In genomic region chr6:56076378-56076805, GRCm38 (mm10) we compare ENCODE assay signal across 13 mouse cellular contexts. TPM values are rescaled to one million over a fixed set of nuclear protein-coding genes. Genes with fewer than 3 reads are reported as not detected.
A peak's percentile ranks its signal among the peaks of the same experiment; 100 is the strongest.
DNase-seq lines count a peak whose midpoint lies in the region; ATAC-seq lines count a peak whose summit lies in the region.
"Had no signal": no experiment of that assay in that cellular context is flagged by ENCODE, and none has a peak within 500 bp of the region (broad histone marks: within the 10 kb centered on the region; RNA-seq: fewer than 3 reads in every experiment).

No protein-coding gene starts in this region.

- no peaks in the 10 kb centered on the region for H3K9me3 ChIP-seq in forebrain, embryonic 12.5 days
- no peaks in the 10 kb centered on the region for H3K9me3 ChIP-seq in forebrain, embryonic 16.5 days (ENCODE audit: control insufficient read depth, low read length)
- H3K9me3 ChIP-seq in hindbrain, embryonic 14.5 days (ENCODE audit: control insufficient read depth, low read length), result no peaks in the 10 kb centered on the region
- H3K9me3 ChIP-seq in neural tube, embryonic 15.5 days (replicated peaks), result no peaks in the 10 kb centered on the region
- H3K9me3 ChIP-seq: stomach, embryonic 15.5 days had no signal

- H3K9ac ChIP-seq in forebrain, embryonic 12.5 days, result no peak overlapping the region
- H3K9ac ChIP-seq in forebrain, embryonic 16.5 days (replicated peaks; ENCODE audit: low read depth, low read length), result no peak overlapping the region
- no peak overlapping the region for H3K9ac ChIP-seq in hindbrain, embryonic 14.5 days
- no peak overlapping the region for H3K9ac ChIP-seq in neural tube, embryonic 15.5 days (replicated peaks)
- H3K9ac ChIP-seq: stomach, embryonic 15.5 days had no signal

- no peaks in the 10 kb centered on the region for H3K27me3 ChIP-seq in forebrain, embryonic 12.5 days
- H3K27me3 ChIP-seq in forebrain, embryonic 16.5 days (replicated peaks; ENCODE audit: control insufficient read depth, insufficient read depth, low read length), result no peaks in the 10 kb centered on the region
- H3K27me3 ChIP-seq in hindbrain, embryonic 14.5 days (ENCODE audit: control insufficient read depth, insufficient read depth, low read length), result no peaks in the 10 kb centered on the region
- H3K27me3 ChIP-seq in neural tube, embryonic 15.5 days (replicated peaks), result 0 out of 2 replicates have a peak, but pooled peaks cover 2% of the 10 kb centered on the region
- H3K27me3 ChIP-seq: stomach, embryonic 15.5 days had no signal

- peak; percentile 58; the same call in 1 of the 2 replicates for ATAC-seq in forebrain, embryonic 12.5 days (ENCODE audit: low FRiP score)
- no peak for ATAC-seq in forebrain, embryonic 16.5 days
- ATAC-seq in hindbrain, embryonic 14.5 days (ENCODE audit: low FRiP score), result peak; percentile 82; the same call in 1 of the 2 replicates
- ATAC-seq in neural tube, embryonic 15.5 days (ENCODE audit: low FRiP score), result peak; percentile 72; the same call in 1 of the 2 replicates

- 26% methylated on average over 4 of the region's 4 CpGs for WGBS in forebrain, embryonic 12.5 days
- 26% methylated on average over 4 of the region's 4 CpGs for WGBS in forebrain, embryonic 16.5 days
- 18% methylated on average over 4 of the region's 4 CpGs for WGBS in hindbrain, embryonic 14.5 days
- 25% methylated on average over 4 of the region's 4 CpGs for WGBS in neural tube, embryonic 15.5 days

- DNase-seq in layer of hippocampus, adult 11-12 months (ENCODE audit: low spot score), result peak; percentile 10
- no peak for DNase-seq in layer of hippocampus, postnatal 10 days (ENCODE audit: low spot score in 2 of 2)
- peak; percentile 32 for DNase-seq in hindbrain, embryonic 14.5 days (ENCODE audit: low spot score)
- no peak for DNase-seq in yolk sac, embryonic 10.5 days (ENCODE audit: low spot score)
- no peak for DNase-seq in adipocyte (ENCODE audit: low spot score)
- DNase-seq: kidney, adult 9 months; retina, postnatal 1 day had no signal

- H3K4me3 ChIP-seq in forebrain, embryonic 12.5 days (replicated peaks), result no peak overlapping the region
- H3K4me3 ChIP-seq in forebrain, embryonic 16.5 days (replicated peaks; ENCODE audit: low read length), result no peak overlapping the region
- H3K4me3 ChIP-seq in hindbrain, embryonic 14.5 days (replicated peaks; ENCODE audit: low read length), result no peak overlapping the region
- H3K4me3 ChIP-seq in neural tube, embryonic 15.5 days (replicated peaks), result no peak overlapping the region
- H3K4me3 ChIP-seq: erythroblast, embryonic 14.5 days; stomach, embryonic 15.5 days had no signal

- H3K4me2 ChIP-seq in forebrain, embryonic 12.5 days, result no peak overlapping the region
- H3K4me2 ChIP-seq in forebrain, embryonic 16.5 days (ENCODE audit: low read length), result no peak overlapping the region
- no peak overlapping the region for H3K4me2 ChIP-seq in hindbrain, embryonic 14.5 days (replicated peaks)
- H3K4me2 ChIP-seq in neural tube, embryonic 15.5 days, result no peak overlapping the region
- H3K4me2 ChIP-seq: stomach, embryonic 15.5 days had no signal

- no peaks in the 10 kb centered on the region; the same call in 1 of the 2 replicates for H3K4me1 ChIP-seq in forebrain, embryonic 12.5 days
- H3K4me1 ChIP-seq in forebrain, embryonic 16.5 days (replicated peaks; ENCODE audit: control insufficient read depth, insufficient read depth, low read length), result no peaks in the 10 kb centered on the region
- no peaks in the 10 kb centered on the region for H3K4me1 ChIP-seq in hindbrain, embryonic 14.5 days (replicated peaks; ENCODE audit: control insufficient read depth, insufficient read depth, low read length)
- no peaks in the 10 kb centered on the region for H3K4me1 ChIP-seq in neural tube, embryonic 15.5 days
- H3K4me1 ChIP-seq: stomach, embryonic 15.5 days had no signal

- H3K36me3 ChIP-seq in forebrain, embryonic 12.5 days (replicated peaks), result no peaks in the 10 kb centered on the region
- no peaks in the 10 kb centered on the region for H3K36me3 ChIP-seq in forebrain, embryonic 16.5 days (ENCODE audit: control insufficient read depth, insufficient read depth)
- no peaks in the 10 kb centered on the region for H3K36me3 ChIP-seq in hindbrain, embryonic 14.5 days (replicated peaks; ENCODE audit: control insufficient read depth, insufficient read depth)
- H3K36me3 ChIP-seq in neural tube, embryonic 15.5 days, result no peaks in the 10 kb centered on the region
- H3K36me3 ChIP-seq: stomach, embryonic 15.5 days had no signal

- H3K27ac ChIP-seq in forebrain, embryonic 12.5 days, result no peak overlapping the region
- H3K27ac ChIP-seq in forebrain, embryonic 16.5 days (ENCODE audit: low read length), result no peak overlapping the region
- H3K27ac ChIP-seq in hindbrain, embryonic 14.5 days, result no peak overlapping the region
- H3K27ac ChIP-seq in neural tube, embryonic 15.5 days (replicated peaks), result no peak overlapping the region
- H3K27ac ChIP-seq: stomach, embryonic 15.5 days had no signal

RNA-seq across cellular contexts. Expression of gene Ppp1r17, which starts 59.1 kb away (rescaled TPM):
- 5.7 and 5.8 TPM in 2 replicates for polyA plus RNA-seq in forebrain, embryonic 12.5 days (2016; fragmentation: Nextera tagmentation; extraction: Ambion mirVana)
- polyA plus RNA-seq in forebrain, embryonic 16.5 days (2015; fragmentation: Nextera tagmentation; extraction: Ambion mirVana), result 1.3 and 2.9 TPM in 2 replicates
- total RNA-seq in layer of hippocampus, postnatal 10 days (2021), result under 1 TPM; 0.66 to 0.69 TPM
- 1.5 and 2.1 TPM in 2 replicates for polyA plus RNA-seq in hindbrain, embryonic 14.5 days (2014; fragmentation: Nextera tagmentation; extraction: Ambion mirVana)
- 2.3 and 2.7 TPM in 2 replicates for polyA plus RNA-seq in neural tube, embryonic 15.5 days (2015; fragmentation: Nextera tagmentation; extraction: Ambion mirVana)
- polyA plus RNA-seq: erythroblast, embryonic 14.5 days; liver, embryonic 16.5 days had no signal

Comparison
In these comparisons a context has a peak if more than half of its experiments do, and no peak if none do; other contexts are left out.
1. DNase-seq: peak in layer of hippocampus, adult 11-12 months (single experiment) and hindbrain, embryonic 14.5 days (single experiment); none in layer of hippocampus, postnatal 10 days (0 of 2), yolk sac, embryonic 10.5 days (single experiment) and adipocyte (single experiment).